Mouse (Mus musculus): ENCODE measurements at regions not wholly inside any gene's neighbourhood (a gene's known extent, or its start where the extent isn't known, plus 50 kb on each side); places are given as distances from the start of the nearest gene placed in this dataset.
A peak's percentile ranks its signal among the peaks of the same experiment; 100 is the strongest.

DNA sequence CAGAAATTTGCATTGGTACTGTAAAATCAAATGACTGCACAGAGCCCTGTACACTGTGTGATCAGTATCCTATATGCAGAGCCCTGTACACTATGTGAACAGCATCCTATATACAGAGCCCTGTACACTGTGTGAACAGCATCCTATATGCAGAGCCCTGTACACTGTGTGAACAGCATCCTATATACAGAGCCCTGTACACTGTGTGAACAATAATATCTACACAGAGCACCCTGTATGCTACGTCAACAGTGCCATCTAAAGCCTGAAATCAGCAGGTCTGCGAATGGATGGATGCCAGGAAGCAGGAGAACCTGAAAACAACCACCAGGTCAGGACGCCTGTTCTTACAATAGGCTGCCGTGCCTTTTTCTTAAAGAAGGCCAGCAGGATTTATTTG is 211.7 kb upstream of the Gpc5 start:
- peak; percentile 61 for DNase-seq (ENCODE audit: low spot score)
- Histone ChIP-seq H3K27me3 (ENCODE audit: insufficient read depth, low read length) (no peaks in the 10 kb centered on the region), H3K9ac (replicated peaks; ENCODE audit: low read length, poor library complexity, severe bottlenecking) (no peak overlapping the region), H3K4me1 (ENCODE audit: insufficient read depth, low read length) (no peaks in the 10 kb centered on the region), H3K36me3 (ENCODE audit: insufficient read depth, low read length) (no peaks in the 10 kb centered on the region), H3K4me3 (ENCODE audit: low read depth, low read length) (no peak overlapping the region), H3K9me3 (ENCODE audit: low read length) (no peaks in the 10 kb centered on the region), H3K27ac (ENCODE audit: low read depth, low read length) (no peak overlapping the region), H3K4me2 (ENCODE audit: low read depth, low read length, poor library complexity, severe bottlenecking) (no peak overlapping the region)
- ATAC-seq (ENCODE audit: low FRiP score): peak; percentile 87
- TF ChIP-seq CTCF (IDR thresholded peaks at IDR 0.05): peak; percentile 55
- 55% methylated on average over 4 of the region's 4 CpGs for WGBS

DNA sequence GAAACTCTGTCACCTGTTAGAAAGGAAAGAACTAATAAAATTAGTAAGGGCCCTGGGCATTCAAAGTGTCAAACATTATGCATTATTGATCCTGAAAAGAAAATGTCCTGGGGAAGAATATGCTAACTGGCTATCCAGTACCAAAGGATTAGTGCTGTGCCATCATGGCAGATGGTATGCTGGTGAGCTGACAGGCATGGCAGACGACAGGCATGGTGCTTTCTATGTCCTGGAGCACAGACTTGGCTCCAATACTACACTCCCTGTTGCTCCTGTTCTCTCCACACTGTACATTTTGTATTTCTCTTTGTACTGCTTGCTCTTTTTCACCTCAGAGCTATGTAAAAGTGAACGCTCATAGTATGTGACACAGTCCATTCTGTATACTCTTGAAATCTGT is 187.9 kb upstream of the Gpc5 start:
- no peaks in the 10 kb centered on the region for H3K36me3 ChIP-seq (ENCODE audit: insufficient read depth, low read length)
- no peak overlapping the region for H3K27ac ChIP-seq (ENCODE audit: low read depth, low read length)
- H3K27me3 ChIP-seq (ENCODE audit: insufficient read depth, low read length): no peaks in the 10 kb centered on the region
- no peak overlapping the region for H3K4me3 ChIP-seq (ENCODE audit: low read depth, low read length)
- no peak overlapping the region for H3K4me2 ChIP-seq (ENCODE audit: low read depth, low read length, poor library complexity, severe bottlenecking)
- no peaks in the 10 kb centered on the region for H3K9me3 ChIP-seq (ENCODE audit: low read length)
- DNase-seq (ENCODE audit: low spot score): peak; percentile 29
- TF ChIP-seq CTCF (IDR thresholded peaks at IDR 0.05): no peak
- ATAC-seq (ENCODE audit: low FRiP score): no peak
- no peaks in the 10 kb centered on the region for H3K4me1 ChIP-seq (ENCODE audit: insufficient read depth, low read length)
- H3K9ac ChIP-seq (replicated peaks; ENCODE audit: low read length, poor library complexity, severe bottlenecking): no peak overlapping the region
- WGBS: 71% methylated on average over 2 of the region's 2 CpGs

GRCm38 (mm10) chr14:114912271-114912670 is 179.7 kb upstream of the Gpc5 start:
- no peak overlapping the region for H3K4me3 ChIP-seq (ENCODE audit: low read depth, low read length)
- no peak overlapping the region for H3K9ac ChIP-seq (replicated peaks; ENCODE audit: low read length, poor library complexity, severe bottlenecking)
- no peaks in the 10 kb centered on the region for H3K36me3 ChIP-seq (ENCODE audit: insufficient read depth, low read length)
- no peak for ATAC-seq (ENCODE audit: low FRiP score)
- no peaks in the 10 kb centered on the region for H3K27me3 ChIP-seq (ENCODE audit: insufficient read depth, low read length)
- H3K4me1 ChIP-seq (ENCODE audit: insufficient read depth, low read length): no peaks in the 10 kb centered on the region
- no peak overlapping the region for H3K27ac ChIP-seq (ENCODE audit: low read depth, low read length)
- no peak for DNase-seq (ENCODE audit: low spot score)
- H3K9me3 ChIP-seq (ENCODE audit: low read length): no peaks in the 10 kb centered on the region
- H3K4me2 ChIP-seq (ENCODE audit: low read depth, low read length, poor library complexity, severe bottlenecking): no peak overlapping the region
- 85% methylated on average over 7 of the region's 7 CpGs for WGBS
- no peak for TF ChIP-seq CTCF (IDR thresholded peaks at IDR 0.05)

- Histone ChIP-seq H3K36me3 (ENCODE audit: insufficient read depth, low read length) (no peaks in the 10 kb centered on the region), H3K4me1 (ENCODE audit: insufficient read depth, low read length) (no peaks in the 10 kb centered on the region), H3K9me3 (ENCODE audit: low read length) (no peaks in the 10 kb centered on the region), H3K9ac (replicated peaks; ENCODE audit: low read length, poor library complexity, severe bottlenecking) (no peak overlapping the region), H3K27me3 (ENCODE audit: insufficient read depth, low read length) (no peaks in the 10 kb centered on the region), H3K4me3 (ENCODE audit: low read depth, low read length) (no peak overlapping the region), H3K4me2 (ENCODE audit: low read depth, low read length, poor library complexity, severe bottlenecking) (no peak overlapping the region), H3K27ac (ENCODE audit: low read depth, low read length) (no peak overlapping the region)
- DNase-seq (ENCODE audit: low spot score): peak; percentile 76
- WGBS: 34% methylated on average over 5 of the region's 5 CpGs
- ATAC-seq (ENCODE audit: low FRiP score): no peak
- peak; percentile 80 for TF ChIP-seq CTCF (IDR thresholded peaks at IDR 0.05)
These were observed 178.8 kb upstream of the Gpc5 start for GRCm38 (mm10) chr14:114913238-114913637.

DNA sequence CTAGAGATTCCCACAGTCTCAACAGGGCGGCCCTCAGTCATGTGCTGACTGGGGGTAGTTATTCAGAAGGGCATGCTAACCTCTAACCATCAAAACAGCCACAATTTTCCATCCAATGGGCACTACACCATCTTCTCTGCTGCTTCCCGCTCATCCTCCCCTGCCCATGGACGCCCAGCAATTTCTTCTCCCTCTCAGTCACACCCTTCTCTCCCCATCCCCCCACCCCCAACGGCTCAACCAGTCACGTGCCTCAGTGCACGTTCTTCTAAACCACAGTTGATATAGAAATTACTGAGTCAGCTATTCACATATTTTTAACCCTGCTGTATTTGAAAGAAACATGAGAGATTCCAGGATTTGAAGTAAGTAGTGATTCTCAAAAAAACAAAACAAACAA is 146.3 kb upstream of the Gpc5 start:
- no peaks in the 10 kb centered on the region for H3K27me3 ChIP-seq (ENCODE audit: insufficient read depth, low read length)
- 81% methylated on average over 6 of the region's 6 CpGs for WGBS
- no peaks in the 10 kb centered on the region for H3K9me3 ChIP-seq (ENCODE audit: low read length)
- no peak overlapping the region for H3K4me3 ChIP-seq (ENCODE audit: low read depth, low read length)
- no peak overlapping the region for H3K27ac ChIP-seq (ENCODE audit: low read depth, low read length)
- H3K9ac ChIP-seq (replicated peaks; ENCODE audit: low read length, poor library complexity, severe bottlenecking): no peak overlapping the region
- ATAC-seq (ENCODE audit: low FRiP score) (no peak), DNase-seq (ENCODE audit: low spot score) (no peak)
- TF ChIP-seq CTCF (IDR thresholded peaks at IDR 0.05): no peak
- no peak overlapping the region for H3K4me2 ChIP-seq (ENCODE audit: low read depth, low read length, poor library complexity, severe bottlenecking)
- no peaks in the 10 kb centered on the region for H3K36me3 ChIP-seq (ENCODE audit: insufficient read depth, low read length)
- H3K4me1 ChIP-seq (ENCODE audit: insufficient read depth, low read length): no peaks in the 10 kb centered on the region

- no peak overlapping the region for H3K4me3 ChIP-seq (ENCODE audit: low read depth, low read length)
- 51% methylated on average over 7 of the region's 7 CpGs for WGBS
- H3K27me3 ChIP-seq (ENCODE audit: insufficient read depth, low read length): no peaks in the 10 kb centered on the region
- H3K27ac ChIP-seq (ENCODE audit: low read depth, low read length): no peak overlapping the region
- TF ChIP-seq CTCF (IDR thresholded peaks at IDR 0.05): no peak
- no peaks in the 10 kb centered on the region for H3K4me1 ChIP-seq (ENCODE audit: insufficient read depth, low read length)
- no peak for DNase-seq (ENCODE audit: low spot score)
- H3K4me2 ChIP-seq (ENCODE audit: low read depth, low read length, poor library complexity, severe bottlenecking): no peak overlapping the region
- no peaks in the 10 kb centered on the region for H3K36me3 ChIP-seq (ENCODE audit: insufficient read depth, low read length)
- H3K9ac ChIP-seq (replicated peaks; ENCODE audit: low read length, poor library complexity, severe bottlenecking): no peak overlapping the region
- no peak for ATAC-seq (ENCODE audit: low FRiP score)
- no peaks in the 10 kb centered on the region for H3K9me3 ChIP-seq (ENCODE audit: low read length)
These were observed 145.7 kb upstream of the Gpc5 start for GRCm38 (mm10) chr14:114946321-114946720.
